Mouse (Mus musculus) c-Kit-positive CD71-positive TER-119-positive erythroid progenitor cells, embryonic 14.5 days (primary cell): ENCODE results near the gene Magi2.

Source experiments
- DNase-seq: peaks from one replicate; pipeline ENCODE4 v3.0.0-alpha.2; 2013; ENCODE audit warnings: low spot score

Gene Magi2

GRCm38 (mm10) chr5:19933190-19933589 is 706.4 kb downstream of the Magi2 start:
- no peak for DNase-seq

GRCm38 (mm10) chr5:19951102-19951501 is 724.3 kb downstream of the Magi2 start:
- no peak for DNase-seq

- no peak for DNase-seq
These were observed 737.3 kb downstream of the Magi2 start for GRCm38 (mm10) chr5:19964113-19964512.

GRCm38 (mm10) chr5:19972736-19973135 is 745.9 kb downstream of the Magi2 start:
- no peak for DNase-seq

- no peak for DNase-seq
These were observed 747.0 kb downstream of the Magi2 start for GRCm38 (mm10) chr5:19973852-19974251.

- DNase-seq: no peak
These were observed 754.7 kb downstream of the Magi2 start for GRCm38 (mm10) chr5:19981518-19981917.

GRCm38 (mm10) chr5:19982031-19982430 is 755.2 kb downstream of the Magi2 start:
- no peak for DNase-seq

GRCm38 (mm10) chr5:19999486-19999885 is 772.6 kb downstream of the Magi2 start:
- DNase-seq: no peak

GRCm38 (mm10) chr5:19999912-20000311 is 773.1 kb downstream of the Magi2 start:
- no peak for DNase-seq

- DNase-seq: no peak
These were observed 779.8 kb downstream of the Magi2 start for GRCm38 (mm10) chr5:20006616-20007015.

GRCm38 (mm10) chr5:20007246-20007645 is 780.4 kb downstream of the Magi2 start:
- no peak for DNase-seq

- no peak for DNase-seq
These were observed 783.4 kb downstream of the Magi2 start for GRCm38 (mm10) chr5:20010210-20010609.

- DNase-seq: no peak
These were observed 791.2 kb downstream of the Magi2 start for GRCm38 (mm10) chr5:20018063-20018462.

- DNase-seq: no peak
These were observed 819.8 kb downstream of the Magi2 start for GRCm38 (mm10) chr5:20046649-20047048.

GRCm38 (mm10) chr5:20048386-20048785 is 821.5 kb downstream of the Magi2 start:
- DNase-seq: no peak

- no peak for DNase-seq
These were observed 823.4 kb downstream of the Magi2 start for GRCm38 (mm10) chr5:20050284-20050683.

GRCm38 (mm10) chr5:20055000-20055399 is 828.2 kb downstream of the Magi2 start:
- DNase-seq: no peak

- DNase-seq: no peak
These were observed 829.4 kb downstream of the Magi2 start for GRCm38 (mm10) chr5:20056074-20056842.

- DNase-seq: no peak
These were observed 830.0 kb downstream of the Magi2 start for GRCm38 (mm10) chr5:20056856-20057255.

- no peak for DNase-seq
These were observed 835.2 kb downstream of the Magi2 start for GRCm38 (mm10) chr5:20062011-20062410.

- DNase-seq: no peak
These were observed 838.2 kb downstream of the Magi2 start for GRCm38 (mm10) chr5:20065081-20065480.

- no peak for DNase-seq
These were observed 841.7 kb downstream of the Magi2 start for GRCm38 (mm10) chr5:20068496-20068895.

GRCm38 (mm10) chr5:20068921-20069486 is 842.2 kb downstream of the Magi2 start:
- DNase-seq: no peak

GRCm38 (mm10) chr5:20074101-20074500 is 847.3 kb downstream of the Magi2 start:
- DNase-seq: no peak
